Mouse (Mus musculus): ENCODE measurements around the gene Farsb. TPM values are rescaled to one million over a fixed set of nuclear protein-coding genes. Genes with fewer than 3 reads are reported as not detected.

The Farsb gene
- total and polyA plus RNA-seq, 2 experiments from 2014 or later = 90.0 to 138 TPM

GRCm38 (mm10) chr1:78501036-78501435 is 12.3 kb upstream of the Farsb start:
- ATAC-seq (ENCODE audit: low FRiP score) (no peak), DNase-seq (ENCODE audit: low spot score) (no peak)
- Histone ChIP-seq H3K4me1 (ENCODE audit: insufficient read depth, low read length) (no peaks in the 10 kb centered on the region), H3K36me3 (ENCODE audit: insufficient read depth, low read length) (no peaks in the 10 kb centered on the region), H3K9ac (replicated peaks; ENCODE audit: low read length, poor library complexity, severe bottlenecking) (no peak overlapping the region), H3K4me3 (ENCODE audit: low read depth, low read length) (no peak overlapping the region), H3K27ac (ENCODE audit: low read depth, low read length) (no peak overlapping the region), H3K9me3 (ENCODE audit: low read length) (no peaks in the 10 kb centered on the region), H3K4me2 (ENCODE audit: low read depth, low read length, poor library complexity, severe bottlenecking) (no peak overlapping the region), H3K27me3 (ENCODE audit: insufficient read depth, low read length) (no peaks in the 10 kb centered on the region)
- 91% methylated on average over 16 of the region's 16 CpGs for WGBS
- TF ChIP-seq CTCF (IDR thresholded peaks at IDR 0.05) = no peak

GRCm38 (mm10) chr1:78490143-78490542 is 1.4 kb upstream of the Farsb start:
- DNase-seq (ENCODE audit: low spot score) (no peak), ATAC-seq (ENCODE audit: low FRiP score) (no peak)
- H3K27ac ChIP-seq (ENCODE audit: low read depth, low read length) = no peak overlapping the region
- H3K4me3 ChIP-seq (ENCODE audit: low read depth, low read length) = no peak overlapping the region
- H3K36me3 ChIP-seq (ENCODE audit: insufficient read depth, low read length) = no peaks in the 10 kb centered on the region
- H3K27me3 ChIP-seq (ENCODE audit: insufficient read depth, low read length) = no peaks in the 10 kb centered on the region
- H3K4me2 ChIP-seq (ENCODE audit: low read depth, low read length, poor library complexity, severe bottlenecking) = no peak overlapping the region
- no peak for TF ChIP-seq CTCF (IDR thresholded peaks at IDR 0.05)
- H3K4me1 ChIP-seq (ENCODE audit: insufficient read depth, low read length) = no peaks in the 10 kb centered on the region
- H3K9ac ChIP-seq (replicated peaks; ENCODE audit: low read length, poor library complexity, severe bottlenecking) = no peak overlapping the region
- no peaks in the 10 kb centered on the region for H3K9me3 ChIP-seq (ENCODE audit: low read length)
- 89% methylated on average over 1 of the region's 1 CpGs for WGBS

GRCm38 (mm10) chr1:78488427-78488751 is 308 bp downstream of the Farsb start:
- no peak for ATAC-seq (ENCODE audit: low FRiP score)
- no peak for DNase-seq (ENCODE audit: low spot score)
- WGBS = under 1% methylated on average over 28 of the region's 28 CpGs
- peak overlapping the region; percentile 55 for H3K27ac ChIP-seq (ENCODE audit: low read depth, low read length)
- H3K4me3 ChIP-seq (ENCODE audit: low read depth, low read length) = peak overlapping the region; percentile 72
- peak overlapping the region; percentile 83 for H3K4me2 ChIP-seq (ENCODE audit: low read depth, low read length, poor library complexity, severe bottlenecking)
- no peaks in the 10 kb centered on the region for H3K27me3 ChIP-seq (ENCODE audit: insufficient read depth, low read length)
- no peaks in the 10 kb centered on the region for H3K36me3 ChIP-seq (ENCODE audit: insufficient read depth, low read length)
- no peaks in the 10 kb centered on the region for H3K4me1 ChIP-seq (ENCODE audit: insufficient read depth, low read length)
- TF ChIP-seq CTCF (IDR thresholded peaks at IDR 0.05) = no peak
- no peaks in the 10 kb centered on the region for H3K9me3 ChIP-seq (ENCODE audit: low read length)
- H3K9ac ChIP-seq (replicated peaks; ENCODE audit: low read length, poor library complexity, severe bottlenecking) = peak overlapping the region; percentile 68

GRCm38 (mm10) chr1:78484361-78484760 is 4.3 kb downstream of the Farsb start:
- ATAC-seq (ENCODE audit: low FRiP score) = no peak
- 28% methylated on average over 2 of the region's 2 CpGs for WGBS

GRCm38 (mm10) chr1:78483430-78483829 is 5.3 kb downstream of the Farsb start:
- no peak overlapping the region for H3K9ac ChIP-seq (replicated peaks; ENCODE audit: low read length, poor library complexity, severe bottlenecking)
- DNase-seq (ENCODE audit: low spot score) (no peak), ATAC-seq (ENCODE audit: low FRiP score) (no peak)
- 94% methylated on average over 3 of the region's 3 CpGs for WGBS
- H3K4me3 ChIP-seq (ENCODE audit: low read depth, low read length) = no peak overlapping the region
- H3K9me3 ChIP-seq (ENCODE audit: low read length) = no peaks in the 10 kb centered on the region
- TF ChIP-seq CTCF (IDR thresholded peaks at IDR 0.05) = no peak
- H3K27me3 ChIP-seq (ENCODE audit: insufficient read depth, low read length) = no peaks in the 10 kb centered on the region
- peaks cover 11% of the 10 kb centered on the region for H3K36me3 ChIP-seq (ENCODE audit: insufficient read depth, low read length)
- no peak overlapping the region for H3K4me2 ChIP-seq (ENCODE audit: low read depth, low read length, poor library complexity, severe bottlenecking)
- no peaks in the 10 kb centered on the region for H3K4me1 ChIP-seq (ENCODE audit: insufficient read depth, low read length)
- no peak overlapping the region for H3K27ac ChIP-seq (ENCODE audit: low read depth, low read length)

More at GRCm38 (mm10) chr1:78484361-78484760, 4.3 kb downstream of the Farsb start:
- no peaks in the 10 kb centered on the region for H3K9me3 ChIP-seq (ENCODE audit: low read length)
- no peak for TF ChIP-seq CTCF (IDR thresholded peaks at IDR 0.05)
- H3K4me2 ChIP-seq (ENCODE audit: low read depth, low read length, poor library complexity, severe bottlenecking) = no peak overlapping the region
- H3K27me3 ChIP-seq (ENCODE audit: insufficient read depth, low read length) = no peaks in the 10 kb centered on the region
- peaks cover 11% of the 10 kb centered on the region for H3K36me3 ChIP-seq (ENCODE audit: insufficient read depth, low read length)
- no peak for DNase-seq (ENCODE audit: low spot score)
- H3K9ac ChIP-seq (replicated peaks; ENCODE audit: low read length, poor library complexity, severe bottlenecking) = no peak overlapping the region
- H3K27ac ChIP-seq (ENCODE audit: low read depth, low read length) = no peak overlapping the region
- no peak overlapping the region for H3K4me3 ChIP-seq (ENCODE audit: low read depth, low read length)
- H3K4me1 ChIP-seq (ENCODE audit: insufficient read depth, low read length) = no peaks in the 10 kb centered on the region

- Histone ChIP-seq H3K4me3 (ENCODE audit: low read depth, low read length) (no peak overlapping the region), H3K27me3 (ENCODE audit: insufficient read depth, low read length) (no peaks in the 10 kb centered on the region), H3K27ac (ENCODE audit: low read depth, low read length) (no peak overlapping the region), H3K9ac (replicated peaks; ENCODE audit: low read length, poor library complexity, severe bottlenecking) (no peak overlapping the region), H3K4me1 (ENCODE audit: insufficient read depth, low read length) (no peaks in the 10 kb centered on the region), H3K9me3 (ENCODE audit: low read length) (no peaks in the 10 kb centered on the region), H3K36me3 (ENCODE audit: insufficient read depth, low read length) (peaks cover 31% of the 10 kb centered on the region), H3K4me2 (ENCODE audit: low read depth, low read length, poor library complexity, severe bottlenecking) (no peak overlapping the region)
- TF ChIP-seq CTCF (IDR thresholded peaks at IDR 0.05) = no peak
- DNase-seq (ENCODE audit: low spot score) = no peak
- ATAC-seq (ENCODE audit: low FRiP score) = no peak
- WGBS = 96% methylated on average over 5 of the region's 5 CpGs
Measured at GRCm38 (mm10) chr1:78472441-78472840, 16.3 kb downstream of the Farsb start.
